Mouse (Mus musculus) heart, adult 2 months (tissue): Measurements from ENCODE around the gene H2-Q4.
"Not testable (repeated sequence)": the region's sequence is repeated elsewhere in the genome, so short reads cannot be mapped to it uniquely, and the experiment has no call there.

ENCODE experiments used
- CTCF ChIP-seq: fragments of 200-600 bp; IDR thresholded peaks from 2 replicates; pipeline ENCODE4 v1.8.1; 2022; ENCODE audit warnings: antibody characterized with exemption, mild to moderate bottlenecking, moderate library complexity
- EP300 ChIP-seq: fragments of 200-500 bp; IDR thresholded peaks from 2 replicates; pipeline ENCODE4 v1.6.1; 2011; ENCODE audit warnings: low read depth, low read length, control low read depth; ENCODE audit not compliant: insufficient read depth
- POLR2A ChIP-seq: fragments of 200-500 bp; IDR thresholded peaks from 2 replicates; pipeline ENCODE4 v1.6.1; 2011; ENCODE audit warnings: mild to moderate bottlenecking, low read depth, low read length, control low read depth; ENCODE audit not compliant: insufficient read depth

DNA sequence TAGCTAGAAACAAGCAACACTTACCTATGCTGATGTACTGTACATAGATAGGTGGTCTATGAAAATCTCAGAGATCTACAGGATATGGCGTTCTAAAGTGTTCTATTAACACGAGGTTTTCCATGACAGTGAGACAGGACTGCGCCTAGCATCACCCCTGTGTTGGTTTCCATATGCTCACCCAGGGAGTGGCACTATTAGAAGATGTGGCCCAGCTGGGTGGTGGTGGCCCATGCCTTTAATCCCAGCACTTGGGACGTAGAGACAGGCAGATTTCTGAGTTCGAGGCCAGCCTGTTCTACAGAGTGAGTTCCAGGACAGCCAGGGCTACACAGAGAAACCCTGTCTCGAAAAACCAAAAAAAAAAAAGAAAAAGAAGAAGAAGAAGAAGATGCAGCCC is 51.3 kb downstream of the H2-Q4 start:
- not testable (repeated sequence) for TF ChIP-seq CTCF, POLR2A, EP300
